Mouse (Mus musculus): Measurements from ENCODE around the gene Usp22.
"Not testable (repeated sequence)": the region's sequence is repeated elsewhere in the genome, so short reads cannot be mapped to it uniquely, and the experiment has no call there.

Gene Usp22

GRCm38 (mm10) chr11:61142941-61143530 lies 31.8 kb downstream of the Usp22 start:
- DNase-seq, result no peak

GRCm38 (mm10) chr11:61142262-61142661 lies 32.6 kb downstream of the Usp22 start:
- peak; percentile 51 for DNase-seq

- DNase-seq, result no peak
These were observed 33.2 kb downstream of the Usp22 start for GRCm38 (mm10) chr11:61141693-61142092.

- DNase-seq, result no peak
These were observed 41.9 kb downstream of the Usp22 start for GRCm38 (mm10) chr11:61132943-61133342.

GRCm38 (mm10) chr11:61130646-61131045 lies 44.2 kb downstream of the Usp22 start:
- DNase-seq, result not testable (repeated sequence)

GRCm38 (mm10) chr11:61129305-61129704 lies 45.5 kb downstream of the Usp22 start:
- DNase-seq, result no peak

- DNase-seq, result no peak
These were observed 47.3 kb downstream of the Usp22 start for GRCm38 (mm10) chr11:61127421-61128055.

GRCm38 (mm10) chr11:61126606-61127355 lies 48.1 kb downstream of the Usp22 start, which contains the start of gene Tnfrsf13b:
TSS of gene Tnfrsf13b (plus strand) at chr11:61126755.
- DNase-seq, result no peak

- no peak for DNase-seq
These were observed 48.9 kb downstream of the Usp22 start for GRCm38 (mm10) chr11:61125970-61126369.

- DNase-seq, result no peak
These were observed 51.0 kb downstream of the Usp22 start for GRCm38 (mm10) chr11:61123886-61124285.

GRCm38 (mm10) chr11:61122769-61123288 lies 52.0 kb downstream of the Usp22 start:
- no peak for DNase-seq

- DNase-seq, result no peak
These were observed 52.5 kb downstream of the Usp22 start for GRCm38 (mm10) chr11:61122283-61122768.

GRCm38 (mm10) chr11:61119996-61120583 lies 54.8 kb downstream of the Usp22 start:
- DNase-seq, result no peak

- no peak for DNase-seq
These were observed 58.6 kb downstream of the Usp22 start for GRCm38 (mm10) chr11:61116226-61116625.

- no peak for DNase-seq
These were observed 62.4 kb downstream of the Usp22 start for GRCm38 (mm10) chr11:61112323-61112995.

- no peak for DNase-seq
These were observed 63.4 kb downstream of the Usp22 start for GRCm38 (mm10) chr11:61111472-61111871.

GRCm38 (mm10) chr11:61110928-61111327 lies 63.9 kb downstream of the Usp22 start:
- no peak for DNase-seq

- DNase-seq, result no peak
These were observed 64.7 kb downstream of the Usp22 start for GRCm38 (mm10) chr11:61110113-61110512.

GRCm38 (mm10) chr11:61109707-61110106 lies 65.1 kb downstream of the Usp22 start:
- DNase-seq, result no peak

- no peak for DNase-seq
These were observed 65.9 kb downstream of the Usp22 start for GRCm38 (mm10) chr11:61108911-61109361.

GRCm38 (mm10) chr11:61104241-61104901 lies 70.5 kb downstream of the Usp22 start:
- peak; percentile 75 for DNase-seq
